Mouse (Mus musculus): ENCODE measurements around the gene Olfr1130.
"Not testable (repeated sequence)": the region's sequence is repeated elsewhere in the genome, so short reads cannot be mapped to it uniquely, and the experiment has no call there.

The Olfr1130 gene

DNA sequence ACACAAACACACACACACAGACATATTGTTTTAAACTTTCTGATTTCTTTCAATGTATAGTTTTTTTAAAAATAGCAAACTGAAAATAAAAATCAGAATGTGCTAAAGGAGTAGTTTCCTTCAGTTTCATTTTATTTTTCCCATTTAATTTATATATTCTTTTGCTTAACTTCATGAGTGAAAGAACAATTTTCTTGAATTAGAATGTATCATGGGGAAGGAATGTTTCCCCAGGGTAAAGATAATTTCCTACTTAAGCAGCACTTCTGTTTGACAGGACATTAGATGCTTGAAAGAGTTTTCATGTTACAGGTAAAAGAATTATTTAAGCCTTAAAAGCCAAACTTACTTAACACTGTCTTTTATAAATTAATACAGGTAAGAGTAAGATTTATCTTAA is at the start of gene Olfr1130:
Gene Olfr1130, plus strand, starts transcription at position 301 of the 400 bp plus-strand sequence.
- in situ Hi-C loops (cut with MboI): not testable (repeated sequence)

DNA sequence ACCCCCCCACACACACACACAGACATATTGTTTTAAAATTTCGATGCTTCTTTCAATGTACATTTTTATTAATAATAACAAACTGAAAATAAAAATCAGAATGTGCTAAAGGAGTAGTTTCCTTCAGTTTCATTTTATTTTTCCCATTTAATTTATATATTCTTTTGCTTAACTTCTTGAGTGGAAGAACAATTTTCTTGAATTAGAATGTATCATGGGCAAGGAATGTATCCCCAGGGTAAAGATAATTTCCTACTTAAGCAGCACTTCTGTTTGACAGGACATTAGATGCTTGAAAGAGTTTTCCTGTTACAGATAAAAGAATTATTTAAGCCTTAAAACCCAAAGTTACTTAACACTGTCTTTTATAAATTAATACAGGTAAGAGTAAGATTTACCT is 32.4 kb upstream of the Olfr1130 start, which contains the start of gene Olfr1129:
Gene Olfr1129, plus strand, starts transcription at position 301 of the 400 bp plus-strand sequence.
- in situ Hi-C loops (cut with MboI): not testable (repeated sequence)

DNA sequence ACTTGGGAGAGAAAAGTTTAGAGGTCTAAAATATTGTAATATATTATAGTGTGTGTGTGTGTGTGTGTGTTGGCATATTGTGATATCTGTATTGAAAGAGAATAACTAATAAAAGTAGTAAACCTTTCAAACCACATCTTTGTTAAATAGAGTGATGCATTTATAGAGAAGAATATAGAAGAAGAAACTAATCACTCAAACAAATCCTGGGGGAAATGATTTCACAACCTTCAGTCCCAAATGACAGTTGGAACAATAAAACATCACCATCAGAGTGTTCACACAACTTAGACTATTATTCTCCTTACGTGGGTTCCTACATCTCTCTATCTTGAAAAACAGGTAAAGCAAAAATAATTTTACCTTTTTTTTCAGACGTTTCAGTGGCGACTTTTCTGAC is 20.8 kb downstream of the Olfr1130 start, which contains the start of gene Olfr1131:
Gene Olfr1131, plus strand, starts transcription at position 301 of the 400 bp plus-strand sequence.
- in situ Hi-C loops (cut with MboI): no loop called here

DNA sequence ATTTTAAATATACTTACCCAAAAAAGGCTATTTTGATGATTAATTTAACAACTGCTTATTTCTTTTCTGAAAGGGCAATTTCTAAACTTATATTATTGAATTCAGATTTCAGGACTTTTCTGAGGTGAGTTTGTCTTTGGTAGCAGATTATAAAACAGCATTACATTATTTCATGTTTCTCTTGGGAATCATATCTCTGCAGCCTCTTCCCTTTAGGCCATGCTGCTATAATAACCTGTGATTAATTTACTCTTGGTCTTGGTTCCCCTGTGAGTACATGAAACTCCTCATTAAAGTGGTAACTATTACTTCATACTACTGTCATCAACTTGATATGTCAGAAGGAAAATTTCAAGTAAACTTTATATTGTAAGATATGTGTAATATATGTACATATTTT is 31.4 kb downstream of the Olfr1130 start, which contains the start of gene Olfr1132:
Gene Olfr1132, minus strand, starts transcription at position 101 of the 400 bp plus-strand sequence.
- in situ Hi-C loops (cut with MboI): no loop called here

DNA sequence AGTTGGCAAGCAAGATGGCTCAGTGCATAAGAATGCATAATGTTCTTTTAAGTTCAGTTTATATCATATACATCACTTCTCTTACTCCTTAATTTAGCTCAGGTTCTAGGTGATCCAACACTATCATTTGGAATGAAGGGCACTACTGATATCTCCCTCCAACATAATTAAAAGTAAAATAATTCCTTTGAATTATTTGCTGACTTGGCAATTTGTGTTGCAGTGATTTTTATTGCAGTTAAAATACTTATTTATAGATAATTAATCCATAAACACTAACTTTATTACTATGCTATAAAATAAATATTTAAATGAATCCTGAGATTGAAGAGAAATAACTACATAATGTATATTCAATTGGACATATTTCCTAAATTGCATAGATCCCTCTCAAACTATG is 36.4 kb downstream of the Olfr1130 start:
- in situ Hi-C loops (cut with MboI): no loop called here

DNA sequence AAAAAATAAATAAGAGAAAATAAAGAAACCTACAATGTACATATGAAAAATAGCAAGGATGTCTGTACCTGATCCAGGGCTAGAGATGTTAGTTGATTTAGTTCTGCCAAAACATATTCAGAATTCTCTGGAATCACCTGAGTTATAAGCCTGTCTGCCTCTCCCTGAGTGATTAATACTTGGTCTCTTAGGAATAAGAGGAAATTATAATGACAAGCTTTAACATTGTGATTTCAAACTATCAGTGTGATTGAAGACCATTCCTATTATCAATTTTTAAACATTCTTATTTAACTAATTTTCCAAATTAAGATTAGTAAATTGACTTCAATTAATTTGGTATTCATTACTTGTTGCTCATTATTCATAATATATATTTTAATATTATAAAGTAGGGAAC is 41.3 kb downstream of the Olfr1130 start, which contains the start of gene Olfr1133:
Gene Olfr1133, minus strand, starts transcription at position 101 of the 400 bp plus-strand sequence.
- in situ Hi-C loops (cut with MboI): no loop called here

DNA sequence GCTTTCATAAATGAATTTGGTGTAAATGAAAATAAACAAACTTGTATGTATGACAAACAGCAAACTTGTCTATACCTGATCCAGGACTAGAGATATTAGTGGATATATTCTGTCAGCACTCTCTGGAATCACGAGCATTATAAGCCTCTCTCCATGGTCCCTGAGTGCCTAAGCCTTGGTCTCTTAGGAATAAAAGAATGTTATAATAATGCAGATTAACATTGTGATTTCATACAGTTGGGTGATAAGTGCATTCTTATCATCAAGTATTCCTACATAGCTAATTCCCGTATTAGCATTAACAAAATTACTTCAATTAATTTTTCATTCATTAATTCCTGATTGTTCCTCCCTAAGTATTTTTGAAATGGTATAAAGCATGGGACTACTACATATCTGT is 52.3 kb downstream of the Olfr1130 start, which contains the start of gene Olfr1134:
Gene Olfr1134, minus strand, starts transcription at position 101 of the 400 bp plus-strand sequence.
- in situ Hi-C loops (cut with MboI): no loop called here

All from mature B cell (primary cell).